Mouse (Mus musculus) ES-Bruce4 (cell line): ENCODE measurements around the gene Arhgef25.

Source experiments
- CTCF ChIP-seq: IDR thresholded peaks from one replicate; pipeline ENCODE4 v1.8.1; 2011; ENCODE audit warnings: low read depth, low read length
- EP300 ChIP-seq: IDR thresholded peaks from 2 replicates; pipeline ENCODE4 v1.6.1; 2011; ENCODE audit warnings: low read depth, low read length; ENCODE audit not compliant: insufficient read depth

- TF ChIP-seq CTCF (no peak), EP300 (0 out of 2 replicates have a peak, but pooled peaks have one; percentile 11)
These were observed 13.1 kb downstream of the Arhgef25 start for GRCm38 (mm10) chr10:127176756-127177155.
